Mouse (Mus musculus) midbrain, embryonic 14.5 days (tissue): ENCODE measurements around the gene Slc24a2. TPM values are rescaled to one million over a fixed set of nuclear protein-coding genes. Genes with fewer than 3 reads are reported as not detected.

ENCODE experiments used
- ATAC-seq: fragments of 200-750 bp; cut with Nextera tagmentation; 2 replicates; pipeline ENCODE4 v1.8.0; 2017; ENCODE audit warnings: moderate number of reproducible peaks, moderate library complexity; ENCODE audit not compliant: low FRiP score, low TSS enrichment
- DNase-seq: peaks from one replicate; pipeline ENCODE4 v3.0.0-alpha.2; 2015
- H3K27ac ChIP-seq: fragments of 300-500 bp; sonication (generic); replicated peaks from 2 replicates; pipeline ENCODE4 v1.5.1; 2014; ENCODE audit warnings: mild to moderate bottlenecking, low read depth, low read length, moderate library complexity
- H3K27me3 ChIP-seq: fragments of 300-500 bp; sonication (generic); 2 replicates; pipeline ENCODE4 v1.6.1; 2014; ENCODE audit warnings: low read length, control low read depth, mixed read lengths; ENCODE audit not compliant: control insufficient read depth, insufficient read depth
- H3K36me3 ChIP-seq: fragments of 300-500 bp; sonication (generic); 2 replicates; pipeline ENCODE4 v1.6.1; 2014; ENCODE audit warnings: low read length, control low read depth; ENCODE audit not compliant: control insufficient read depth, insufficient read depth
- H3K4me1 ChIP-seq: fragments of 300-500 bp; sonication (generic); 2 replicates; pipeline ENCODE4 v1.6.1; 2014; ENCODE audit warnings: mild to moderate bottlenecking, antibody characterized with exemption, low read length, control low read depth; ENCODE audit not compliant: control insufficient read depth, insufficient read depth
- H3K4me2 ChIP-seq: fragments of 300-500 bp; sonication (generic); 2 replicates; pipeline ENCODE4 v1.6.1; 2014; ENCODE audit warnings: mild to moderate bottlenecking, low read length, moderate library complexity
- H3K4me3 ChIP-seq: fragments of 300-500 bp; sonication (generic); replicated peaks from 2 replicates; pipeline ENCODE4 v1.5.1; 2014; ENCODE audit warnings: low read depth, low read length
- H3K9ac ChIP-seq: fragments of 300-500 bp; sonication (generic); replicated peaks from 2 replicates; pipeline ENCODE4 v1.6.1; 2014; ENCODE audit warnings: mild to moderate bottlenecking, low read length, moderate library complexity
- H3K9me3 ChIP-seq: fragments of 300-500 bp; sonication (generic); 2 replicates; pipeline ENCODE4 v1.6.1; 2016; ENCODE audit warnings: low read length, control low read depth, mixed read lengths; ENCODE audit not compliant: control insufficient read depth
- WGBS: fragments of 180-500 bp; shearing (Covaris S2); extraction: QIAGEN DNeasy Blood & Tissue Kit; methylation state at CpG from one replicate; pipeline ENCODE4 v1.1.7; 2014; 5-methylcytosine and 5-hydroxymethylcytosine counted together
- polyA plus RNA-seq: library from polyadenylated mRNA; unstranded; fragments of >200 nt; fragmentation: Nextera tagmentation; extraction: Ambion mirVana; gene quantifications from 2 replicates; pipeline ENCODE4 v1.2.1, GENCODE M21; 2014

The Slc24a2 gene
- polyA plus RNA-seq, 1 experiment from 2014 or later: 4.0 TPM

GRCm38 (mm10) chr4:86942656-86943055 is 287.6 kb downstream of the Slc24a2 start:
- ATAC-seq (no peak), DNase-seq (no peak)
- Histone ChIP-seq H3K4me2 (no peak overlapping the region), H3K4me1 (no peaks in the 10 kb centered on the region), H3K4me3 (no peak overlapping the region), H3K27ac (no peak overlapping the region), H3K27me3 (no peaks in the 10 kb centered on the region), H3K9ac (no peak overlapping the region), H3K36me3 (no peaks in the 10 kb centered on the region), H3K9me3 (no peaks in the 10 kb centered on the region)
- WGBS: 77% methylated on average over 6 of the region's 6 CpGs

GRCm38 (mm10) chr4:86936706-86937105 is 293.6 kb downstream of the Slc24a2 start:
- DNase-seq (no peak), ATAC-seq (no peak)
- WGBS: 68% methylated on average over 3 of the region's 3 CpGs
- H3K4me2 ChIP-seq: no peak overlapping the region
- H3K27me3 ChIP-seq: no peaks in the 10 kb centered on the region
- H3K27ac ChIP-seq: no peak overlapping the region
- H3K9ac ChIP-seq: no peak overlapping the region
- no peak overlapping the region for H3K4me3 ChIP-seq
- H3K9me3 ChIP-seq: no peaks in the 10 kb centered on the region
- H3K4me1 ChIP-seq: no peaks in the 10 kb centered on the region
- peaks cover 6% of the 10 kb centered on the region; the same call in 1 of the 2 replicates for H3K36me3 ChIP-seq

- Histone ChIP-seq H3K4me2 (no peak overlapping the region), H3K27ac (no peak overlapping the region), H3K9me3 (no peaks in the 10 kb centered on the region), H3K27me3 (no peaks in the 10 kb centered on the region), H3K36me3 (peaks cover 6% of the 10 kb centered on the region; the same call in 1 of the 2 replicates), H3K4me3 (no peak overlapping the region), H3K4me1 (no peaks in the 10 kb centered on the region), H3K9ac (no peak overlapping the region)
- ATAC-seq: no peak
- DNase-seq: no peak
- 96% methylated on average over 9 of the region's 9 CpGs for WGBS
Measured at GRCm38 (mm10) chr4:86936217-86936616, 294.1 kb downstream of the Slc24a2 start.
